Mouse (Mus musculus) T-helper 1 cell (primary cell): ENCODE data around the gene Cask.
"Not testable (repeated sequence)": the region's sequence is repeated elsewhere in the genome, so short reads cannot be mapped to it uniquely, and the experiment has no call there.

ENCODE experiments used
- in situ Hi-C: fragments of 300-600 bp; cut with MboI, MseI; formaldehyde crosslinking; loops from one replicate; pipeline ENCODE4 v1.15.1; 2025; ENCODE audit warnings: high pct_unique_total_duplicates

Gene Cask

DNA sequence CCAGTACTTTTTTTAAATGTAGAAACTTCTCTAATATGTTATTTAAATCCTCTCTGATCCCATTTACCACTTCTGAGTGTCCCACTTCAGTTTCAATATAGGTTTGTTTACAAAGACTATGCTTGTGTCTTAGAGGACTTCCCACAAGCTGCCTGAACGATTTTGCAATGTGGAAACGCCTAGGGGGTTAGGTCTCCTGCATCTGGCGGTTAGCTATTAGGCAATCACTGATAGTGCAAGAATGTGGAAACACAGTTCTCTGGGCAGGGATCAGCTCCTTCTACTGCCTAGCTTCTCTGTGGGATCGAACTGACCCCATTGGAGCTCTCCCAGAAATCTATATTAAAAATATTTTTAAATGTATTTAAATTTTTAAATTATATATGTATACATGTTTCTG lies at the start of gene Cask:
Gene Cask (minus strand): TSS at position 83 of the 400 bp plus-strand sequence.
- in situ Hi-C loops = no loop called here

GRCm38 (mm10) chrX:13889976-13890375 lies 38.8 kb upstream of the Cask start:
- in situ Hi-C loops = no loop called here

- in situ Hi-C loops = no loop called here
These were observed 33.2 kb upstream of the Cask start for GRCm38 (mm10) chrX:13884348-13884747.

- in situ Hi-C loops = no loop called here
These were observed 30.8 kb upstream of the Cask start for GRCm38 (mm10) chrX:13881969-13882368.

DNA sequence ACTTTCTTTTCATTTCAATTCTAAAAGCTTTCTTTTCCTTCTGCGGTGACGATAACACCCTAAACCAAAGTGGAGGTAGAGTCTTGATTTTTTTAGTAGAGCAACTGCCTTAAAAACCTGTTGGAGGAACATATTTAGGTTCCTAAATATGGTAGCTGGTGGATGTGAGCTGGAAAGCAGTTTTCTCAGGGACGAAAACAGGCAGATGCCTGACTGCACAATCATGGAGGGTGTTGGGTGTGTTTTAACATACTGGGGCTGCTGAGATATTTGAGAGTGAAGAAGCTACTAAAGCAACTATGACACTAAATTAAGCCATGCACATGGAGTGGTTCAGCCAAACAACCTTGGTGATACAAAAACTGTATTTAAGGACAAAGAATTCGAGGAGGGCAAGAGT lies 9.0 kb upstream of the Cask start:
- in situ Hi-C loops = no loop called here

DNA sequence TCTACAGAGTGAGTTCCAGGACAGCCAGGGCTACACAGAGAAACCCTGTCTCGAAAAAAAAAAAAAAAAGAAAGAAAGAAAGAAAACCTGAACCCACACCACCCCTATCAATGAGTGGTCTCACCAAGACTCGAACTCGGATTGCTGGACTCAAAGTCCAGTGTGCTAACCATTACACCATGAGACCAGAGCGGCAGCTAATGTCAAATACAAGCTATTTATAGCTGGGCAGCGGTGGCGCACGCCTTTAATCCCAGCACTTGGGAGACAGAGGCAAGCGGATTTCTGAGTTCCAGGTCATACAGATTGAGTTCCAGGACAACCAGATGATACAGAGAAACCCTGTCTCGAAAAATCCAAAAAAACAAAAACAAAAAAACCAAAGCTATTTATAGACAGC lies 7.9 kb upstream of the Cask start:
- in situ Hi-C loops = no loop called here

DNA sequence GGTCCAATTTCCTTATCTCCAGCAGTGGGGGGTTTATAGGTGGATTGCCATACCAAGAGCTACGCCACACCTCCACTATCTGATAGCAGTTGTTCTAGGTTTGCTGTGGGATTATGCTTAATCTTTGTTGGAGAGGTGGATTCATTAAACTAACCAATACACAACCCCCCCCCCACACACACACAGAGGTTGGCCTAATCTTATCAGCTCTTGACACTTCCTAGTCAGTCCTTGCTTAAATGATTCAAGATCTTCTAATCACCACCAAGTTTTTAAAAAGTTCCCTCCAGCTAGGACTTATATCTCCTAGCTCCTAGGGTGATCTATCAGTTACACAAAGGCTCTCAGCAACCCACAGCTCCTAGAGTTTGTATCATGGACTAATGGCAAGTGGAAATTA lies 2.7 kb downstream of the Cask start:
- in situ Hi-C loops = no loop called here

DNA sequence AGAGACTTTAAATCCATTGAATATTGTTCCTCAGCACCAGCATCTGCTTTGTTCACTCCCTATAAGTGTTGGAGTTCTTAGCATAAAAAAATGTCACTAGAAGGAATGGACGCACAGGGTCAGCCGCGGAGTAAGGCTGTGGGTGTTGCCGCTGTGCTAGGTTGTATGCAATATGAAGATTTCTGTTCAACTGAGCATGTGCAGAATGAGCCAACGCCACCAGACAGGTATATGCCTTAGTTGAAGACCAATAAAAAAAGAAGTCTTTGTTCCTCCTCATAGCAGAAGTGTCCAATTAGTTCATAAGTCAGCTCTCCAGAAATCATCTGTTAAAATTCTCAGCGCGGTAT lies 3.7 kb downstream of the Cask start:
- in situ Hi-C loops = no loop called here

GRCm38 (mm10) chrX:13846653-13847501 lies 4.3 kb downstream of the Cask start:
- in situ Hi-C loops = no loop called here

DNA sequence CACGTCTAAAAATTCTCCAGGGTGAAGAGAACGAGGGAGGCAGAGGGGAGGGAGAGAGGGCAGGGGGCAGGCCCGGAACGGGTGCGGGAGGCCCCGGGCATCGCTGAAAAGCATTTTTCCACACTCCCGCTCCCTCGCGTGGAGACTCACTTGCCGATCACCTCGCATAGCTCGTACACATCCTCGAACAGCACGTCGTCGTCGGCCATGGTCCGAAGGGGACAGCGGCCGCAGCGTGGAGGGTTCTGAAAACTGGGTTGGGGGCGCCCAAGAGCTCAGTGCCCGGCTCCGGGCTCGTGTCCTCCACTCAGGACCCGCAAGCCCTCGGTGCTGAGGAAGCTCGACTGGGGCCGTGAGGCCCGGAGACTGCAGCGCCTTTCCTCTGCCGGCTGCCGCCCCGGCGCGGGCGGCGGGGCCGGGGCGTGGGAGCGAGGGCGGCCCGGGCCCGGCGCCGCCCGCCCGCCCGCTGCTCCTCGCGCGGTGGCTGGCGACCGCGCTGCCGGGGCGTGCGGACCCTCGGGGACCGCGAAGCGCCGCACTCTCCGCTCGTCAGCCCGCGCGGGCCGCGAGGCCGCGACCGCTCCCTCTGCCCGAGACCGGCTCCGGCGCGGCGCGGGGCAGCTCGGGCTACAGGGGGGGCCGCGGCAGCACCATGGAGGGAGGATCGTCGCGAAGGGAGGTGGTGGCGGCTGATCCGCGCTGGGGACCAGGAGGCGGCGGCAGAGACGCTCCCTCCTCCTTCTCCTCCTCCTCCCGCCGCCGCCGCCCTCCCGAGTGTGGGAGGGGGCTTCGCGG lies 5.1 kb downstream of the Cask start:
- in situ Hi-C loops = no loop called here

DNA sequence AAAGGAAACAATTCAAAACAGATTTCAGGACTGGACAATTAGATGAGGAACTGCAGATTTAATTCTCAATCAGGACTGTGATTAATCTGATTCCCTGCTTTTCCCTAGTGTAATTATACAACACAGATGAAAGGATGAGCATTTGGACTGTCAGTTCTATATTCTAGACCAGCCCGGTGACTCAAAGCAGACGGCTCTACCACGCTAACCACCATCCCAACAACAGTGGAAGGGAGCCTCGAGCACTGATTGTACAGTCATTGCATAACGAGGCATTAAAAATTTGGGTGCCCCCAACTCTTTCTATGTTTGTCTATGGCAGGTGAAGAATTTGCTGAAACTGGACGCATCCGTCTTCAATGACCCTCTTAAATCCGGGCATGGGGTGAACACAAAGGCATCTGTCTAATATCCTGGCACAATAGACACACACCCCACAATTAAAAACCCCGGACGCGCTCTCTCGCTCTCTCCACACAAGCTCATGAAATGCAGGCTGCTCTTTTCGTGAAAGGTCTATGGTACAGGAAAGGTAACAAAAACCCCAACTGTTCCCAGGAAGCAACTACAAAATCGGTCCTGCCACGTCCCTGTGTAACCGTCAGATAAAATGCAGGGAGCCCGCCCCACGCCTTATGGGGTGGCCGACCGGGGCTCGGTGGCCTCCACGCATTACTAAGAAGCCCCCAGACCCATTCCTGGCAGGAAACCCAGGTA lies 5.9 kb downstream of the Cask start:
- in situ Hi-C loops = no loop called here

- in situ Hi-C loops = no loop called here
These were observed 28.4 kb downstream of the Cask start for GRCm38 (mm10) chrX:13822792-13823191.

DNA sequence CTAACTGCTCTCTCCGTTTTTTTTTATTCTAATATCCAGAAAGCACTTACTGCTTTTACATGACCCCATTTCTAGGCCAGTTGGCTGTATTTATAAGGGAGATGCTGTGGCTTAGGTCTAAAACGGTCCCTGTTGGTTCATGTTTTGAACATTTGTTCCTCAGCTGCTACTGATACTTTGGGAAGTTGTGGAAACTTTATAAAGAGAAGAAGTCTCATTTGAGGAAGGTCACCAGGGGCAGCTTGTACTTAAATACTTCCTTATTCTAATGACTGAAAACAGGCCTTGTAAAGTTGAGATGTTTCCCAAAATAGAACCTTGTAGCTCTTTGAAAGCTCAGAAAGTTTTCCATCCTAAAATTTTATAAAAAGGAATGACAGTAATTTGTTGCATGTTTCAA lies 52.4 kb downstream of the Cask start:
- in situ Hi-C loops = no loop called here

- in situ Hi-C loops = no loop called here
These were observed 85.5 kb downstream of the Cask start for GRCm38 (mm10) chrX:13765672-13766071.

DNA sequence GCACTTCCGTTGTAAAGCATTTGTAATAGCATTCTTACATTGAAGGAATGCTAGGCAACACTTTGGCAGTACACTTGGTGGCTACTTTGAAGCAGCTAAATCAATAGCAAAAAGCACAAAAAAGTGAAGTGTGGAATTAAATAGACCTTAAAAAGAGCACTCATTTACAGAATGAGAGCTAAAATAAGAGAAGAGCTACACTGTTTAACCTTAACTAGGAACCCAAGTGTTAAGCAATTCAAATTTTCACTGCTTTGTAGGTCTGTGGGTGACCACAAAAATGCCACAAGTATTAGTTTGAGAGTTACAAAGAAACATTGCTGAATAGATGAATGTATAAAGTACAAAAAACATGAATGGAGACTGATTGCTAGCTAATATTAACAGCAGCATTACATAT lies 86.1 kb downstream of the Cask start:
- in situ Hi-C loops = no loop called here

GRCm38 (mm10) chrX:13757279-13758005 lies 93.7 kb downstream of the Cask start:
- in situ Hi-C loops = no loop called here

DNA sequence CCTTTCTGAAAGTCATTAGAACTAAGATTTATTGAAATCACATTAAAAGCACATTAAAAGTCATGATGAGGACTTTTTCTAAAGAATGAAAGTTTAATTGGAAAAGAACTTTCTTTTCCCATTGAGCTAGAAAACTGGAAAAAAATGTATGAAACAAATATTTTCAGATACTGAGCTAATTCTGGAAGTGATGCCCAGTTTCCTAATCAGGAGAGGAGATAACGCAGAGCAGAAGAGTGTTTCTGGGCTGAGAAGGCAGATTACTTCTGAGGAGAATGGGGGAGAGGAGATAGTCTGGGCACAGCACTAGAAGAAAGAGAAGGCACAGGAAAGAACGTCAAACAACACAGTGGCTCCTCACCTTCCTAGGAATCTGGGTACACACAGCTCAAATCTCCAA lies 110.1 kb downstream of the Cask start:
- in situ Hi-C loops = no loop called here

DNA sequence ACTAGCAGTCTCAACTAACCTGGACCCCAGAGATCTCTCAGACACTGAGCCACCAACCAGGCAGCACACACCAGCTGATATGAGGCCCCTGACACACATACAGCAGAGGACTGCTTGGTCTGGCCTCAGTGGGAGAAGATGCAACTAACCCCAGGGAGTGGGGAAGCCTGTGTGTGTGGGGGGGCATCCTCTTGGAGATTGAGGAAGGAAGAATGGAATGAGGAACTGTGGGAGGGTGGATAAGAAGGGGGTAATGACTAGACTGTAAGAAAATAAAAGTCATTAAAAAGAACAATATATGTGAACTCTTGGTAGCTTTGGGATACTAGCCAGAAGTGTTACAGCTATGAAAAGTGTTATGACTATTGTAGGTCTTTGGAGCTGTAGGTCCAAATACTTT lies 120.4 kb downstream of the Cask start:
- in situ Hi-C loops = not testable (repeated sequence)

GRCm38 (mm10) chrX:13729835-13730480 lies 121.2 kb downstream of the Cask start:
- in situ Hi-C loops = no loop called here

GRCm38 (mm10) chrX:13725573-13726403 lies 125.4 kb downstream of the Cask start:
- in situ Hi-C loops = no loop called here
